Mouse (Mus musculus) 3T3-L1 (cell line): ENCODE measurements around the gene Pla2g1b.

ENCODE experiments used
- DNase-seq: peaks from one replicate; pipeline ENCODE4 v3.0.0-alpha.2; 2015; ENCODE audit warnings: low read depth, low spot score

The Pla2g1b gene

GRCm38 (mm10) chr5:115444130-115444529, 21.9 kb upstream of the Pla2g1b start:
- no peak for DNase-seq

DNA sequence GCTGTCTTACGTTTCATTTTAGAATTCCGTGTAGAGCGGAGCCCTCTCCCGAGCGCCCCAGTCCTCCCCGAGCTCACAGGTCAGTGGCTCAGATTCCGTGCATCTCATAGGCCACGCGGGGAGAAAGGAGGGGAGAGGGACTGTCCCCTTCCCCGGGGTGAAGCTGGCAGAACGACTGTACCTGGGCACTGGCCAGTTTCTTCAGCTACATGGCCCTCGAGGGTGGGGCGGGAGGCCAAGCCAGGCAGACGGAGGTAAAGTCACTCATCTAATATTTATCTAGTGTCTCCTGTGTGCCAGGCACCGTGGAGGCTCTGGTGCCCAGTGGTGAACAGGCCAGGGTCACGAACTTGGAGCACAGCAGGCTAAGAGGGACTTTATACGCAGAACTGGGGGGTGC, 19.0 kb upstream of the Pla2g1b start:
- no peak for DNase-seq

DNA sequence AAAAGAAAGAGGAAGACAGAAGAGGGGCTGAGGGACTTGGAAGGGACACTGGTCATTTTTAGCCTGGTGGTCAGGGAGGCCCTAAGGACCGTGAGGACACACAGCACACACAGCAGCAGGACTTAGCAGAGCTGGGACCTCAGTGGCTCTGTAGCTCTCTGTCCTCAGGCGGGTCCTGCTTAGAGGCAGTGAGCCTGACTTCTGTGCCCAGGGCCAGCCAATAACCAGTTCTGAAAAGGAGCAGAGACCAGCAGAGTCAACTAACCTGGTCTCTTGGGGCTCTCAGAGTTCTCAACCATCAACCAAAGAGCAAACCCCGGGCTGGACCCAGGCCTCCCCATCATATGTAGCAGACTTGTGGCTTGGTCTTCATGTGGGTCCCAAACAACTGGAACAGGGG, 16.8 kb upstream of the Pla2g1b start:
- DNase-seq, result no peak

DNA sequence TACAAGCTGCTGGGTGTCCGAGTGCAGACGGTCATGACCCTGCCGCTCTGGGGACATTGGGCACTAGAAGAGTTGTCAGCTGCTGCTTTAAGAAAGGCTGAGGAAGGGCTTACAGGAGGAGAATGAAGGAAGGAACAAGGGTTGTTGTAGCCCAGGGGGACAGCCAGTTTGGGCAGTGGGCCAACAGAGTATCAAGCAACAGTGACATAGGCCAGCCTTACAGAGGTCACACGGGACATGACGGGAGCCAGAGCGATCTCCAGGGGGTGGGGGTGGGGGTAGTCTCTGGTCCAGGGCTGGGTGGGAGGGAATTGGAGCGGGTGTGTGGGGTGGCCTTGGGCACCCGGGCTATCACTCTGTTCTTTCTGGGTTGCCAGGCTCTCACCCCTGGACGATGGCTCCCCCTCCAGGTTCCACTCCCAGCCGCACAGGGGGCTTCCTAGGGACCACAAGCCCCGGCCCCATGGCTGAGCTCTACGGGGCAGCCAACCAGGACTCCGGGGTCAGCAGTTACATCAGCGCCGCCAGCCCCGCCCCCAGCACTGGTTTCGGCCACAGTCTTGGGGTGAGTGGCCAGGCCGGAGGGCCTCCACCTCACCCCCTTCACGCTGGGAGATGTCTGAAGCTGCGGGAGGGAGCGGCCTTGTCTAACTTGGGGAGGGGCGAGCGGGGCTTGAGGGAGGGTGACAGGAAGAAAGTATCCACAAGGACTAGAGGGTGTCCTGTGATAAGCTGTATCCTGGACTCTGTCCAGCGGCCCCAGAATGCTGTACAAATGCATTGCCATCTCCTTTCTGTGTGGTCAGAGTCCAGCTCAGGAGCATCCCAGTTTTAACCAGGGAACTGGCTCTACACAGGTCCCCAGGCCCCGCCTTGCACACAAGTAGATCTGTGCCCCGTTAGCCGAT, 15.4 kb upstream of the Pla2g1b start:
- no peak for DNase-seq

- no peak for DNase-seq
These were observed 11.5 kb upstream of the Pla2g1b start for GRCm38 (mm10) chr5:115454422-115455090.

DNA sequence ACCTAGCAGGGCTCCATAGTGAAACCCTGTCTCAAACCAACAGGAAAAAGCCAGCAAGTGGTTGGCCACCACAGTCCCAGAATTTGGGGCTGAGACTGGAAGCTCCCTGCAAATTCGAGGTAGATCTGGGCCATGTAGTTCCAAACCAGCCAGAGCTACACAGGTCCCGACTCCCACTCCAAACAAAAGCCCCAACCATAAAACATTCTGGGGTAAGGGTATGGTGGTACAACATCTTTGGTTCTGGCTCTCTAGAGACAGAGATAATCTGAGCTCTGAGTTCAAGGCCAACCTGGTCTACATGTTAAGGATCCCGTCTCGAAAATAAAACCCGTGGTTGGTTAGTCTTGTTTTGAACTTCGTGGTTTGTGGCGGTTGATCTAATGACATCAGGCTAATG, 10.2 kb upstream of the Pla2g1b start:
- DNase-seq, result no peak

DNA sequence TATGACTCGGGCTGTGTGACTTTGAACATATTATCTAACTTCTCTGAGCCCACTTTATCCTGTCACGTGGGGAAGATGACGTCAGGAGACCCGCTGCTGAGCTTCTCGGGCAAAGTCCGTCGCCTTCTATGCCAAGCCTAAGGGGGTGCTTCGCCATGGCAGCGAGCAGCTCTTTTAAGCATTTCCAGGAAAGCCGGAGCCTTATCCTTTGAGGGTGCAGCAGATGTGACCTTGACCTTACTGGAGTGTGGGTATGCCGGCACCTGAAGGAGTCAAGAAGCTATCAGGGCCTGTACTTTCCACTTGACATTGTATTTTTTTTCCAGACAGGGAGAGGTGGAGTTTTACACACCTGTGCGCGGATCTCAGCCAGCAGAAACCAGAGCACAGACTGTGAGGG, 7.1 kb upstream of the Pla2g1b start:
- no peak for DNase-seq

DNA sequence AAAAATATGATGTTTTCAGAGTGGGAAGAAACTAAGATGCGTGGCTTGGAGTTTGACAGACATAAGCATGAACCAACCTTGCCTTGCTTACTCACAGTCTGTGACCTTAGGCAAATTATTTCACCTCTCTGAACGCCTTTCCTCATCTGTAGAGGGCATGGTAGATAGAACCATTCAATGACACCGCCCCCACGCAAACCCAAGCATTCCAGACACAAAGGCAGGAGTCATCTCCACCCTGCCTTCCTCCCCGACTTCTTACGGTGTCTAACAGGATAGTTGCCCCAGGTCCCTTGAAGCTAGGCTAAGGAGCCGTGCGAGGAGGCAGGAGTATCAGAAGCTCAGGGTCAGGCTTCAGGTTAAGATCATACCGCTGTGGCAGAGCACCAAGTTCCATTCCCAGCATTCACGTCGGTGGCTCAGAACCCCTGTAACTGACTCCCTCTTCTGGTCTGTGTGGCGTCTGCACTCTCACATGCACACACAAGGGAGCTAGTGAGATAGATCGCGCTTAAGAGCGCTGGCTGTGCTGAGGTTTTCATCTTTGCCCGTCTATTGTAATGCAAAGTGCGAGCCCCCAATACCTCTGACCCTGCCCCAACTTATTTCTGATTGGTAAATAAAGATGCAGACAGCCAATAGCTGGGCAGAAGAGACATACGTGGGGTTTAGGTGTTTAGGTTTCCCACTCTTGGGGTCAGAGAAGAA, 1.5 kb upstream of the Pla2g1b start:
- DNase-seq, result no peak

- no peak for DNase-seq
These were observed 3.7 kb downstream of the Pla2g1b start for GRCm38 (mm10) chr5:115469791-115470190.

- peak; percentile 63 for DNase-seq
These were observed 4.9 kb downstream of the Pla2g1b start for GRCm38 (mm10) chr5:115470766-115471531.

GRCm38 (mm10) chr5:115473191-115473590, 7.1 kb downstream of the Pla2g1b start:
- no peak for DNase-seq

DNA sequence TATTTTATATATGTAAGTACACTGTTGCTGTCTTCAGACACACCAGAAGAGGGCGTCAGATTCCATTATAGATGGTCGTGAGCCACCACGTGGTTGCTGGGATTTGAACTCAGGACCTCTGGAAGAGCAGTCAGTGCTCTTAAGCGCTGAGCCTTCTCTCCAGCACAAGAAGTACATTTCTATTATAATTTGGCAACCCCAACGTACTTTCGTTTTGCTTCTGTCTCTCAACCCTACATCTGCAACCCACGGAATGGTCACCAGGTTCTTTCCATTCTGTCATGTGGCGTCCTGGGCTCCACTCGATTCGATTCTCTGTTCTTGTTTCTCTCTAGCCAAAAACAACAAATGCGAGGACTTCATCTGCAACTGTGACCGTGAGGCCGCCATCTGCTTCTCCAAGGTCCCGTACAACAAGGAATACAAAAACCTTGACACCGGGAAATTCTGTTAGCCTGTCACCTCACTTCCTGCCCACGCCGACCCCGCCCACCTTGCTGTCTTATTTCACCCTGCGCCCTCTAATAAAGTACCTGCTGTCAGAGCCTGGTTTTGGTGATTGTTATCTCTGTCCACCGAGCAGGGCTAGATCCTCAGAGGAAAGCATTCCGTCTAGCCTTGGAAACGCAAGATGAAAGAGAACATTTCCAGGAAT, 8.2 kb downstream of the Pla2g1b start:
- DNase-seq, result no peak

DNA sequence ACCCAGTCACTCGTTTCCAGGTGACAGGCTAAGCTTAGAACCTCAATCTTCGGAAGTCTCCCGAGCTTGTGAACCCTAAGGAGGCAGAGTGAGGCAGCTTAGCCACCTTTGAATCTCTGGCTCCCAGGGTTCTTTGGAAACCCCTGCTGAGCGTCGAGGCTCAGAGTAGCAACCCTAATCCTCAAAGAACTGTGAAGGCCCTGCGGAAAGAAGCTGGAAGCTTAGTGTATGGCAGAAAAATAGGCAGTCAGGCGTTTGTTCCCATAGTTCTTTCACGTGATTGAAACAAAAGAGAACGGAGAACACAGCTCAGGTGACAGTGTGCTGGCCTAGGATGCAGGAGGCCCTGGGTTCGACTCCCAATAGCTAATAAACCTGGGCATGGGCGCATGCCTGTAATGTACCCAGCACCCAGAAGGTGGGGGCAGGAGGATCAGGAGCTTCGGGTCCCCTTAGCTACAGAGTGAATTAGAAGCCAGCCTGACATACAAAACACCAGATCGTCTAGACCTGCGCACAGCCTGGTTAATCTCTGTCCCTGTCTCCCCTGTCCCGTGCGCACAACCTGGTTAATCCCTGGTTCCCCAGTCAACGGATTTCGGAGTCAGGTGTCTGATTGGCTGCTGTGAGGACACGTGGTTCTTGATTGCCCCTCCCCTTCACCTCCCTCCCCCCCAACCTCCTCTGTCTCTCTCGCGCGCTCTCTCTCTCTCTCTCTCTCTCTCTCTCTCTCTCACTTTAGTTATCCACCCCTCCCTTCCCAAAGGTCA, 9.5 kb downstream of the Pla2g1b start:
- DNase-seq, result no peak

DNA sequence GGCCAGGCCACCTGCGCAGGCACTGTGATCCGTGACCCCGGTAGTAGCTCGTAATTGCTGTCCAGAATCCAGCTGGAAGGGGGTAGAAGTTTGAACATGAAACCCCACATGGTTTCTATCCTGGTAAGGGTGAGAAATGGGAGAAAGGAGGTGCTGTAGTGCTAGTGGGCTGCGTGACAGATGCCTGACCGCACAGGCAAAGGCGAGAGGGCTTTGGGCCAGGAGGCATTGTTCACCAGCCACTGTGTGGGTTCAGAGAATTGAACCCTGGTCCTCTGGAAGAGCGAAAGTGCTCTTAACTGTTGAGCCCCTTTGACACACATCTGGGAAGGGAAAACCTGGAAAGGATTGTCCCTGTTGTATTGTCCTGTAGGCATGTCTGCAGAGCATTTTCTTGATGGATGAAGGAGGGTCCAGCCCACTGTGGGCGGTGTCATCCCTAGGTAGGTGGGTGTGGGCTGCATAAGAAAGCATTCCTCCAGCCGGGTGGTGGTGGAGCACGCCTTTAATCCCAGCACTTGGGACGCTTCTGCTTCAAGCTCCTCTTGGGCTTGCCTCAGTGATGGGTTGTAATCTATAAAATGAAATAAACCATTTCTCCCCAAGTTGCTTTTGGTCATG, 10.2 kb downstream of the Pla2g1b start:
- DNase-seq, result no peak

- no peak for DNase-seq
These were observed 13.5 kb downstream of the Pla2g1b start for GRCm38 (mm10) chr5:115479561-115479960.

DNA sequence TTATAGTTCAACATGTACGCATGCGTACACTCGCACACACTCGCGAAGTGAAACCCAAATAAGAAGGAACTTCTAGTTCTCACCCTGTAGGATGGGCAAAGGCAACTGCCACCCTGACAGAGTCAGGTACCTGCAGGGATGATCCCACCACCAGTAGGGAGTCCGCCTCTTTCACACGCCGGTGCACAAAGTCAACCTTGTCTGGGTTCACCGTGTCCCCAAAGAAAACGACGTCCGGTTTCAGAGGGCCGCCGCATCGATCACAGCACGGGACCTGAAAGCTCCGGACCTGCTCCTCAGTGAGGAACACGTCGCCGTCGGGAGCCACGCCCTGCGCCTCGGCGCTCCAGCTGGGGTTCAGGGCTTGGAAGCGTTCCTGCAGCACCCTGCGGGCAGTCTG, 14.0 kb downstream of the Pla2g1b start:
- DNase-seq, result no peak

- DNase-seq, result no peak
These were observed 16.6 kb downstream of the Pla2g1b start for GRCm38 (mm10) chr5:115482390-115483265.

DNA sequence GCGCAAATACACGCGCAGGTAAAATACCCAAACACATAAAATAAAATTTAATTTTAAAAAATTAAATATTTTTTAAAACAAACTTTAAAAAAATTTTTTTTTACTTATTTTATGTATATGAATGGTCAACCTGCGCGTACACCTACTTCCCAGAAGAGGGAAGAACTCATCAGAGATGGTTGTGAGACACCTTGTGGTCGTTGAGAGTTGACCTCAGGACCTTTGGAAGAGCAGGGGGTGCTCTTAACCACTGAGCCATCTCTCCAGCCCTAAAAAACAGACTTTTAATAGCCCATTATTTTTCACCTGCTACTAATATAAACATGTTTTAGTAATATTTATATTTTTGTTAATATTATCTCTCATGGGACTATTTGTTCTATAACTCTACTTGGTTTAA, 17.3 kb downstream of the Pla2g1b start:
- DNase-seq, result no peak
